Mouse (Mus musculus) testis, adult 2 months (tissue): ENCODE measurements around the gene Nuak1.

Experiments used
- CTCF ChIP-seq: fragments of 200-500 bp; IDR thresholded peaks from 2 replicates; pipeline ENCODE4 v1.5.1; 2012; ENCODE audit warnings: low read depth, mild to moderate bottlenecking, inconsistent platforms, low read length, moderate library complexity; ENCODE audit not compliant: control insufficient read depth, insufficient read depth, insufficient replicate concordance
- POLR2A ChIP-seq: fragments of 200-500 bp; IDR thresholded peaks from 2 replicates; pipeline ENCODE4 v1.6.1; 2012; ENCODE audit warnings: low read depth, mild to moderate bottlenecking, inconsistent platforms, low read length, moderate library complexity; ENCODE audit not compliant: control insufficient read depth

GRCm38 (mm10) chr10:84458094-84458493 lies 17.7 kb upstream of the Nuak1 start:
- TF ChIP-seq CTCF (no peak), POLR2A (no peak)
